Mouse (Mus musculus) cerebellum, adult 2 months (tissue): Measurements from ENCODE around the gene Dock1.

ENCODE experiments used
- CTCF ChIP-seq: fragments of 200-500 bp; IDR thresholded peaks from 2 replicates; pipeline ENCODE4 v1.5.1; 2011; ENCODE audit warnings: low read depth, mild to moderate bottlenecking, control low read depth, low read length, moderate library complexity, borderline replicate concordance; ENCODE audit not compliant: insufficient read depth
- POLR2A ChIP-seq: fragments of 200-500 bp; IDR thresholded peaks from 2 replicates; pipeline ENCODE4 v1.6.1; 2011; ENCODE audit warnings: low read length, control low read depth, borderline replicate concordance; ENCODE audit not compliant: insufficient read depth

GRCm38 (mm10) chr7:134994983-134995382 is 324.5 kb downstream of the Dock1 start:
- TF ChIP-seq POLR2A = no peak
- TF ChIP-seq CTCF = no peak
